Mouse (Mus musculus): Measurements from ENCODE around the gene Apex1. TPM values are rescaled to one million over a fixed set of nuclear protein-coding genes. Genes with fewer than 3 reads are reported as not detected.

The Apex1 gene
- polyA plus RNA-seq, 1 experiment from 2014 or later = 219 TPM

Other genes starting within 250 kb of the Apex1 start
- gene Olfr747, start 231.8 kb upstream of the Apex1 start, polyA plus RNA-seq (2015; fragmentation: Nextera tagmentation; extraction: Ambion mirVana) = not detected in 2 replicates
- not detected in 2 replicates for gene Olfr748, start 217.6 kb upstream of the Apex1 start, polyA plus RNA-seq (2015; fragmentation: Nextera tagmentation; extraction: Ambion mirVana)
- not detected in 2 replicates for gene Olfr749, start 179.9 kb upstream of the Apex1 start, polyA plus RNA-seq (2015; fragmentation: Nextera tagmentation; extraction: Ambion mirVana)
- 111 and 114 TPM in 2 replicates for gene Ttc5, start 139.4 kb upstream of the Apex1 start, polyA plus RNA-seq (2015; fragmentation: Nextera tagmentation; extraction: Ambion mirVana)
- not detected in 2 replicates for gene Ccnb1ip1, start 117.2 kb upstream of the Apex1 start, polyA plus RNA-seq (2015; fragmentation: Nextera tagmentation; extraction: Ambion mirVana)
- gene Parp2, start 117.1 kb upstream of the Apex1 start, polyA plus RNA-seq (2015; fragmentation: Nextera tagmentation; extraction: Ambion mirVana) = 44.5 and 49.0 TPM in 2 replicates
- 3.2 and 3.4 TPM in 2 replicates for gene Tep1, start 54.4 kb upstream of the Apex1 start, polyA plus RNA-seq (2015; fragmentation: Nextera tagmentation; extraction: Ambion mirVana)
- gene Klhl33, start 27.5 kb upstream of the Apex1 start, polyA plus RNA-seq (2015; fragmentation: Nextera tagmentation; extraction: Ambion mirVana) = 0.88 and 1.2 TPM in 2 replicates
- gene Osgep, start 75 bp upstream of the Apex1 start, polyA plus RNA-seq (2015; fragmentation: Nextera tagmentation; extraction: Ambion mirVana) = 122 and 125 TPM in 2 replicates
- 90.2 and 103 TPM in 2 replicates for gene Pip4p1, start 5.9 kb downstream of the Apex1 start, polyA plus RNA-seq (2015; fragmentation: Nextera tagmentation; extraction: Ambion mirVana)
- gene Pnp, start 6.1 kb downstream of the Apex1 start, polyA plus RNA-seq (2015; fragmentation: Nextera tagmentation; extraction: Ambion mirVana) = 25.8 and 27.4 TPM in 2 replicates
- 2.7 TPM in 1 of 2 replicates, not detected in the other for gene Gm49342, start 19.5 kb downstream of the Apex1 start, polyA plus RNA-seq (2015; fragmentation: Nextera tagmentation; extraction: Ambion mirVana)
- gene Pnp2, start 31.0 kb downstream of the Apex1 start, polyA plus RNA-seq (2015; fragmentation: Nextera tagmentation; extraction: Ambion mirVana) = not detected in 2 replicates
- not detected in 2 replicates for gene Rnase10, start 82.8 kb downstream of the Apex1 start, polyA plus RNA-seq (2015; fragmentation: Nextera tagmentation; extraction: Ambion mirVana)
- not detected in 2 replicates for gene Rnase9, start 116.9 kb downstream of the Apex1 start, polyA plus RNA-seq (2015; fragmentation: Nextera tagmentation; extraction: Ambion mirVana)
- gene Rnase11, start 125.2 kb downstream of the Apex1 start, polyA plus RNA-seq (2015; fragmentation: Nextera tagmentation; extraction: Ambion mirVana) = not detected in 2 replicates
- not detected in 2 replicates for gene Rnase12, start 132.7 kb downstream of the Apex1 start, polyA plus RNA-seq (2015; fragmentation: Nextera tagmentation; extraction: Ambion mirVana)
- not detected in 2 replicates for gene Olfr750, start 149.5 kb downstream of the Apex1 start, polyA plus RNA-seq (2015; fragmentation: Nextera tagmentation; extraction: Ambion mirVana)
- gene Rnase4, start 166.1 kb downstream of the Apex1 start, polyA plus RNA-seq (2015; fragmentation: Nextera tagmentation; extraction: Ambion mirVana) = 16.1 and 17.0 TPM in 2 replicates
- gene Ang, start 166.2 kb downstream of the Apex1 start, polyA plus RNA-seq (2015; fragmentation: Nextera tagmentation; extraction: Ambion mirVana) = 3.7 and 3.9 TPM in 2 replicates
- gene Eddm3b, start 189.5 kb downstream of the Apex1 start, polyA plus RNA-seq (2015; fragmentation: Nextera tagmentation; extraction: Ambion mirVana) = not detected in 2 replicates
- 0.24 and 0.29 TPM in 2 replicates for gene Rnase6, start 198.9 kb downstream of the Apex1 start, polyA plus RNA-seq (2015; fragmentation: Nextera tagmentation; extraction: Ambion mirVana)
- 0.73 TPM in 1 of 2 replicates, not detected in the other for gene Rnase1, start 221.8 kb downstream of the Apex1 start, polyA plus RNA-seq (2015; fragmentation: Nextera tagmentation; extraction: Ambion mirVana)
- gene Rnase2b, start 237.3 kb downstream of the Apex1 start, polyA plus RNA-seq (2015; fragmentation: Nextera tagmentation; extraction: Ambion mirVana) = not detected in 2 replicates